Mouse (Mus musculus) CD8-positive naive resting alpha-beta T cell, adult 2 months (primary cell): ENCODE measurements around the gene Gm20662.

Experiments
- DNase-seq, 2 experiments: peaks; one replicate each; pipeline ENCODE4 v3.0.0; 2022; ENCODE audit warnings: low read depth in 2 of 2, low spot score in 2 of 2

The Gm20662 gene

GRCm38 (mm10) chr9:108082988-108083431, 86.9 kb downstream of the Gm20662 start, which contains the start of gene Rnf123:
Gene Rnf123, minus strand, starts transcription at chr9:108083346.
- peak in 1 of 2 experiments; percentile 26 for DNase-seq

GRCm38 (mm10) chr9:108083561-108083960, 87.4 kb downstream of the Gm20662 start:
- no peak for DNase-seq

GRCm38 (mm10) chr9:108085261-108085660, 89.1 kb downstream of the Gm20662 start:
- no peak for DNase-seq

- DNase-seq: no peak
Observed at GRCm38 (mm10) chr9:108090611-108091120, 94.5 kb downstream of the Gm20662 start.

GRCm38 (mm10) chr9:108093586-108093985, 97.4 kb downstream of the Gm20662 start:
- DNase-seq: no peak

- DNase-seq: peak; percentile 88 to 93
Observed at GRCm38 (mm10) chr9:108094184-108094941, 98.2 kb downstream of the Gm20662 start, which contains the start of gene Apeh. Gene Apeh, minus strand, starts transcription at chr9:108094606.
